23 mouse cellular contexts compared by ENCODE assay signal in the genomic region with DNA sequence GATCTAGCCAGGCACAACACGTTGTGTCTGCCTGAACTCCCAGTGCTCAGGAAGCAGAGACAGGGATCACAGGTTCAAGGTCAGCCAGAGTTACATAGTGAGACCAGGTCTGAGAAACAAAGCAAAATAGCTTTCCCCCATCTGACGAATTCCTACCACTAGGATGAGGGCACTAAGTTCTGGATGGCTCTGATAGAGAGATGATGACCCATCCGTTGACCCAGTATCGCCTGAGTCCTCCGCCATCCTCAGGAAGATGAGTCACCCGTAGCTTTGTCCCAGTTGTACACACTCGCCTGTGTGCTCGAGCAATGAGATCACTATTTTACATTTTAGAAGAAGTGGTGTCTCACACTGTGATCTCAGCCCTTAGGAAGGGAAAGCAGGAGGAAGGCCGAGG. TPM values are rescaled to one million over a fixed set of nuclear protein-coding genes. Genes with fewer than 3 reads are reported as not detected.
"Had no signal": no experiment of that assay in that cellular context is flagged by ENCODE, and none has a peak within 500 bp of the region (broad histone marks: within the 10 kb centered on the region; RNA-seq: fewer than 3 reads in every experiment).

No protein-coding gene starts in this region.

- DNase-seq: kidney, postnatal 10 days; kidney, postnatal 4 days; left cerebral cortex, postnatal 4 days; liver, postnatal 0 days; lung, embryonic 14.5 days; retina, postnatal 1 day; right cerebral cortex, postnatal 25 days; spleen, adult 18-20 months; thymus, adult 18-20 months; thymus, postnatal 36 days had no signal

RNA-seq across cellular contexts. Expression of gene Pla2g2f, which starts 4.8 kb away (rescaled TPM):
- total RNA-seq: left cerebral cortex, adult 8-10 months; left cerebral cortex, postnatal 4 days; monocyte, adult 5-6 weeks; neutrophil, adult 5-6 weeks had no signal
- polyA plus RNA-seq: kidney, embryonic 14.5 days; liver, embryonic 11.5 days; liver, postnatal 0 days; lung, embryonic 14.5 days; lung, postnatal 0 days; midbrain, embryonic 16.5 days; myocyte; neural tube, embryonic 13.5 days; testis, adult 2 months had no signal

RNA-seq across cellular contexts. Expression of gene Pla2g2d, which starts 13.3 kb away (rescaled TPM):
- total RNA-seq: left cerebral cortex, postnatal 4 days; monocyte, adult 5-6 weeks; neutrophil, adult 5-6 weeks had no signal
- polyA plus RNA-seq: kidney, embryonic 14.5 days; limb, embryonic 12.5 days; liver, embryonic 11.5 days; liver, embryonic 14.5 days; lung, postnatal 0 days had no signal

RNA-seq across cellular contexts. Expression of gene Ubxn10, which starts 25.3 kb away (rescaled TPM):
- total RNA-seq: monocyte, adult 5-6 weeks; neutrophil, adult 5-6 weeks had no signal
- polyA plus RNA-seq: myocyte had no signal

RNA-seq across cellular contexts. Expression of gene Pla2g2c, which starts 37.7 kb away (rescaled TPM):
- total RNA-seq: monocyte, adult 5-6 weeks; neutrophil, adult 5-6 weeks had no signal
- polyA plus RNA-seq: limb, embryonic 15.5 days; liver, postnatal 0 days; myocyte had no signal
